Mouse (Mus musculus) adrenal gland, adult (tissue): ENCODE results near the gene Slc7a11.

ENCODE experiments used
- DNase-seq, 2 experiments: peaks; one replicate each; pipeline ENCODE4 v3.0.0; 2022 to 2023; ENCODE audit warnings: low spot score in 1 of 2; ENCODE audit not compliant: inconsistent age in 2 of 2

The Slc7a11 gene

DNA sequence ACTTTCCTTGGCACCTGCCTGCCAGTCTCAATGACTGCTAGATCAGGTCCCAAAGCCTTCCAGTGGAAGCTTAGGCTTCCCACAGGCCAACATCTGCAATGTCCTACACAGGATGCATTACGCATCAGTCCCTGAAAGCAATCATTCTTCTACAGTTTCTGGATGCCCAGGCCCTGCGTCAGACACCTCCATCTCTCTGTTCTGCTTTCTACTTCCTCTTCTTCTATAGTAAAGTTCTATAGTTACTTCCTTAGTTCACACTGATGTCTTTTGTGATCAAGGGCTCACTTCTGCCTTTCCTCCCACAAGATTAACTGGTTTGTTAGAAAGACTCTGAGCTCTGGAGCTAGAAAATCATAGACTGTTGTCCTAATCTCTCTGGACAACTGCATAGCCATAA is 36.6 kb downstream of the Slc7a11 start:
- DNase-seq, result no peak

DNA sequence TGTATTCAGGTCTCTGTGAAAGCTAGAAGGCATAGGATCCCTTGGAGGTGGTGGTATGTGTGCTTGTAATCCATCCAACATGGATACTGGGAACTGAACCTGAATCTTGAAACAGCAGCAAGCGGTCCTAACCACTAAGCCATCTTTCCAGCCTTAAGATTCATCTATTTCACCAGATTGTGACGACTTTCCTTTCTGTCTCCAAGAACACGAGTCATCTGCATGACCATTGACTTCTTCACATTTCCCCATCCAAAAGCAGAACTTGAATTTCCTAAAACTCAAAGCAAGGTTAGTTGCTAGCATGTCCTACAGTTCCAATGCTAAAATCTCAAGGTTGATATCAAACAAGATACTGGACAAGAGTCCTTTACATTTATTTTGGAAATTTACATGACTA is 37.5 kb downstream of the Slc7a11 start:
- DNase-seq, result no peak

DNA sequence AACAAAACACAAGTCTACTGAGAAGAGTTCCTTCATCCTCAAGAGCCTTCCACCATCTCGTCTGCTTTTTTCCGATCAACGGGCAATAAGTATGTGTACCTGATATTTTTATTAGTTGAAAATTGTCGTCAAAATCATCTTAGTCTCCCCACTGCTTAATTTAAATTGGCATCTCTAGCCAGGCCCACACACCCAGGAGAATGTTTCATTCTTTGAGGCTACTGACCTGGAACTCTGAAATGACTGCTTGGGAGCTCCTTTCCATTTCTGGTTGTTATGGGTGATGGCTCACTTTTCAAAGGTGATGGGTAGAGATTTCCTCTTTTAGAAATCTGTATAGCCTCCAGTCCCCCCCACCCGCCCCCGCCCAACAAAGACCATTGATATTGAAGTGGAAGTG is 54.6 kb downstream of the Slc7a11 start:
- DNase-seq, result no peak

DNA sequence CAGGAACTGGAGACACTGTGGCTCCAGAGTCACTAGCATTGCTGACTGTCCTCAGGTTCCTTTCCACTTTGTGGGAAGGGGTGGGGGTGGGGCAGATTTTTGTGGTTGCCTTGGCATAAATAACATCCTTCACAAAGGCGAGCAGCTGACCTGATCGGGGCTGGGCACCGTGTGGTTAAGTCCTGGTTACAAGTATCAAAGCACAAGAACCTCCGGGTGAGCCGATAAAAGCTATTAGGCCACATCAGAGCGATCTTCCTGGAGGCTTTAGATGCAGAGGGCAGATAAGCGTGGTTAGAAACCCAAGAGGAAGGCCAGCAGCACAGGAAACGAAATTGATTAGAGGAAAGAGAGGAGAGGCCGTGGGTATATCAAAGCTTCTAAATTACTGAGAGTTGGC is 55.1 kb downstream of the Slc7a11 start:
- DNase-seq, result no peak

DNA sequence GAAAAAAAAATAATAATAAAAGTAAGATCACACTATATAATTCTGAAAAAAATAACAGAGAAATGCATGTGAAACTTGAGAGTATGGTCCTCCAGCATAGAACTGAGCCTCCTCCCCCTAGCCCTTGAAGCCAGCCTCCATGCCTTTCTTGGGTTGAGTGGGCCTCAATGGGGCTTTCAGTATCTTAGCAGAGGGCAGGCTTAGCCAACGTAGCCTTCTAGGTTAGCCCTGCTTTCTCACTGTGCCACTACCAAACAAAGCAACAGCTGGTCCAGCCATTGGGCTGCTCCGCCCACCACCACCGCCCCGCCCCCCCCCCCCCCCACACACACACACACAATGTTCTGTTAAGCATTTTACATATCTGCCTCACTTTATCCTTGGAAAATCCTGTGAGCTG is 56.1 kb downstream of the Slc7a11 start:
- DNase-seq, result no peak

DNA sequence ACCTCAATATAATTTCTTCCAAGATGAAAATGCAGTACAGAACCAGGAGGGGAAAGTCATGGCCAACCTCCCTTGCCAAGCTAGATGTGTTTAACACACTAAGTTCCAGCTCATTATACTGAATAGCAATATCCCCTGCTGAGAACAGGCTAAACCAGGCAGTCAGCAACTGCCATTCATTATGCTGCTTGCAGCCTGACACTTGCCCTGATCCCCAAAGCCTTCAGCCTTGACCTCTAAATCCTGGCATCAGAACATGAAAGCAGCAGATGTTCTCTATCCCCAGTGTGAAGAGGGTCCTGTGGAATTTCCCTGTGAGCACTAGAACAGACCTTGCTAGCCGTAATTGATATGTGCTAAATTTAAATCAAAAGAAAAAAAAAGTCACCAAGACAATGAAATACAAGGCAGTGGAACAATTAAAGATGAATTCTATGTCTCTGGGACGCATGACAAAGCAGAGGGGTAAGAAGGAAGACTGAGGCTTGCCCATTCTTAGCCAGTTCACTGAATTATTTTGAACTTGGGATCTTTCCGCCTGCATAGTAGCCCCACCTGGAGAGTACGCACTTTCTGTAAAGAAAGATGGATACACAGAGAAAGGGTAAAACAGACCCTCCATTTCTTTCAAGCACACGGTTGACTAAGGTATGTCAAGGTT is 56.7 kb downstream of the Slc7a11 start:
- peak; percentile 55 to 66 for DNase-seq

DNA sequence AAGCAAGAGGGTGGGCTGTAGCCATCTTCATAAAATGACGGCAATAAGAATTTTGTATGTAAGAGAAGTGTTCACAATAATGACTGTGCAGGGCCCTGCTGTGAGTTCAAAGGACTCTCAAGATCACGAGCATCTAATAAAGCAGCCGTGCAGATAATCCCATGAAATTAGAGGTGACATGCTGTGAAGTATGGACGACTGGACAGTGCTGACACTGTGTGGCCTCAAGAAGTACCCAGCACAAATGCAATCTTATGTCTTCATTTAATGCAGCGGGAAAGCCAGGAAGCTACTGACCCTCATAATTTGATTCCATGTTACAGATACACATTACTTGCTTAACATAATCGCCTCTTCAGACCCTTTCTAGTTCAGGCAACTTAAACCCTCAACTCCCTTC is 57.3 kb downstream of the Slc7a11 start:
- DNase-seq, result no peak

DNA sequence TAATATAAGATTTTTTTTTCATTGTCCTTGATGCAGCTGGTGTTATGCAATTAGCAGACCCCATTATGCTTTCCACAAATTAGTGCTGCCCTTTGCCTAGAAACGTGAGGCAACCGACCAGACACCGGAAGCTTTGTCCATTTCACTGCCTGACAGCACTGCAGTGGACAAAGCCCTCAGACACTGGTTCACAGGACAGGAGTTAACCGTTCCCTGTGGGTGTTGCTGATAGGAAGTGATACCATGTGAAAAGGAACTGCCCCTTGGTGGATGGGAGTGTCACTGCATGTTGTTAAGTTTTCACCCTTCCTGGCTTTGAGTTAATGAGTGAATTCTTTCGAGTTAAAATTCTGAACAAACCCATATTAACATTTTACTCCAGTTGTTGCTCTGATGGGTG is 60.7 kb downstream of the Slc7a11 start:
- DNase-seq, result no peak

DNA sequence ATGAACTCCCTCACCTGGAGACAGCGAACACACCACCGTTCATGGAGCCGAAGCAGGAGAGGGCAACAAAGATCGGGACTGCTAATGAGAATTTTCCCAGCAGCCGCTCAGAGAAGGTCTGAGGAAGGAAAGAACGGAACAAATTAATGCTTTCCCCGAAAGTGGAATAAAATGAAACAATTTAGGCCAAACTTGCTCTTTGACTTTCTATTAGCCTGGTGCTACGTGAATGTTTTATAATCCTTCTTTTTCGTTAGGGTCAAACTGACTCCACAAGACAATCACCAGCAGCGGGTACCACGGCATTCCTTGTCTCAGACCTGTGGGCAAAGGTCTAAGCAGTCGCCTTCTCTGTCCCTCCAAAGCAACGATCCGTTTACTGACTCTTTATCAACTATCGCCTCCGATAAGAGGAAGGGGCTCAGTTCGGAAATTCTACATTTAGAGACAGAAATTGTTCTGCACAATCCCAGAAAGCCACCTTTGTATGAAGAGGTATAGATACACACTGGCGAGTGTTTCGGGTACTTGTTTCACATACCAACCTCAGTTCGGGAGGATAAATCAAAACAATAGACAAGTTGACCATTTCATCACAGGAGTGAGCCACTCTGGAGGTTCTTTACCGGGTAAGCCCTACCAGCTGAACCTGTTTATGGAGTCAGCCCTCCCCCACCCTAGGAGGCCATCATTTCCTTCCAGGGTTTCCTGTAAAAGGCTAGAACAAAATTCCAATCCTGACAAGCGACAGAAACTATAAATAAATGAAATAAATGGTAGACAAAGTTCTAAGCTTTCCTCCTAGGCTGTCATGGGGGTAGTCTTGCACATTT is 61.3 kb downstream of the Slc7a11 start:
- no peak for DNase-seq

DNA sequence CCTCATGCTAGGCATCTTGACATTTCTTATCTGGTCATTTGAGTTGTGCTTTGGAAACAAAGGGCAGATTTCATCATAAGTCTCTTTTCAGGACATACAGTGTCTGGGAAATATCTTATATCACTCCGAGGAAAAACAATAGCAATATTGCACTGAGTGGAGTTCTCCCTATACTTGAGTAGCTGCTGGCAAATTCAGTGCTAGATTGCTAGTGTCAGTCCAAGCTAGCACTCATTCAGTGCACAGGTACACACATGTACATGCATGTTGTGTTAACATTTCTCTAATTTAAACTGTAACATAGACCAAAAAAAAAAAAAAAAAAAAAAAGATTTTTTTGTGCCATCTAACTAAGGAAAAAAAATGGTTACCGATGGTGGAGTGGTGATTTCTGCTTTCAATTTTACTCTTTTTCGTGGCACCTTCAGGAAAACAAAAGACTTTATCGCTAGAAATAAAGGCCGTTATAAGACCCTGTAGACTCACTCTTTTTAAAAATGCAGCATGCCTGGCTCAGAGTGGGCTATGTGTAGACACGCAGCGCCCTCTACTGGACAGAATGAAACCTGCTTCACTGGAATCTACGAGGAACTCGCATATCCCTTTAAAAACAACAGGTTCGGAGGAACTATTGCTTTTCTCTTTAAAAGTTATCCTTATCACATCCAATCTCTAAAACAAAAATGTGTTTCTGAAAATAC is 62.1 kb downstream of the Slc7a11 start:
- DNase-seq, result peak; percentile 83 to 94

DNA sequence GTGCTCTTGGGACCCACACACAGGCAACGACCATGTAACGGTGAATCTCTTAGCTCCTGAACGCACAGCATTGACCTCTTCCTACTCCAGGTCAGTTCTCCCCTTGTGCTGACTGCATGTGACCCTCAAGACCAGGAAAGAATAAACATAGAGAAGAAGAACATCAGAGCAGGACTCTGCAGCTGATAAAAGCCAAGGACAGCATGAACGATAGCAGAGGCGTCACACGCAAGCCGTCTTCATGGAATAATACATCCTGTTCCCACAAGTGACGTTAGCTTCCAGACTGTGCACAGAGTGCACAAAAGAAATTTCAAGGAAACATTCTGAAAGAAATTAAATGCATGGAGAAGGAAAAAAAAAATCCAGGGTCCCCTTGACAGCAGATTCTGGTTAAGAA is 63.5 kb downstream of the Slc7a11 start:
- DNase-seq, result peak; percentile 60 to 68

DNA sequence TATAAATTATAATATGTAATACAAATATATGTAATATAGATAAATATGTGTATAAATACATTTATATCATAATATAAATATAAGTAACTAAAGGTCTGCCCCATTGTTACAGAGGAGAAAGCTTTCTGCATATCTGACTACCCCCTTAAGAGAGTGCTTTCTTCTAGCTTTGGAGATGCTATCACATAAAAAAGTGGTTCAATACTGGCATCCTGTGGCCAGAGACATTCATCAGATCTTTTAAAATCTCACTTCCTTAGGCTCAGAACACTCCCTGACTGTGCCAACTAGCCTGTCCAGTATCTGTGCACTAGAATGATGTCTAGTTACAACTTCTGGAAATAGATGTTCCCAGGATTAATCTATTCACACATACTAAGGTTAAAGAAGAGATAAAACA is 67.9 kb downstream of the Slc7a11 start:
- DNase-seq, result no peak

DNA sequence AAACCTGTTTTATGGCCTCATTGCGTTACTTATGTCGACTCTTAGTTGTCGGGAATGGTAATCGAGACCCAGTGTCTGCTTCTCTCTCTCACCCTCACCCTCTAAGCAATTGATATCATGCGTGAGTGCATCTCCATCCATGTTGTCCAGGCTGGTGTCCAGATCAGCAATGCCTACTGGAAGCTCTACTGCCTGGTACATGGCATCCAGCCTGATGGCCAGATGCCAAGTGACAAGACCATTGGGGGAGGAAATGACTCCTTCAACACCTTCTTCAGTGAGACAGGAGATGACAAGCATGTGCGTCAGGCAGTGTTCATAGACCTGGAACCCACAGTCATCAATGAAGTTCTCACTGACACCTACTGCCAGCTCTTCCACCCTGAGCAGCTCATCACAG is 73.6 kb downstream of the Slc7a11 start:
- DNase-seq, result no peak

DNA sequence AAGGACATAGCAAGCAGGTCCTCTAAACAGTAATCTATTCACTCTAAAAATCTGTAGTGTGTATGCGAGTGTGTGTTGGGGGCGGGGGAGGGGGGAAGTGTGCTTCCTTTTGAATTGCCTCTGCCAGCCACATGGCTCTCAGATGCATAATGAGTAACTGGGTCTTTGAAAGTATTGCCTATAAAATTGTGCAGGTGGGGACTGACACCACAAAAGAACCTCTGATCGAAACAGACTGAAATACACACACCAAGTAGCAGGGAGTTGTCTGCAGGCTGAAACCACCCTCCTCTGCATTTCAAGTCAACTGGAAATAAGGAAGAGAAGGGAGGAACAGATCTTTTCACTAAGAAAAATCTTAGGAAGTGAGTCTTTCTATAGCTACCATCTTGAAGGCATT is 76.2 kb downstream of the Slc7a11 start:
- DNase-seq, result no peak

DNA sequence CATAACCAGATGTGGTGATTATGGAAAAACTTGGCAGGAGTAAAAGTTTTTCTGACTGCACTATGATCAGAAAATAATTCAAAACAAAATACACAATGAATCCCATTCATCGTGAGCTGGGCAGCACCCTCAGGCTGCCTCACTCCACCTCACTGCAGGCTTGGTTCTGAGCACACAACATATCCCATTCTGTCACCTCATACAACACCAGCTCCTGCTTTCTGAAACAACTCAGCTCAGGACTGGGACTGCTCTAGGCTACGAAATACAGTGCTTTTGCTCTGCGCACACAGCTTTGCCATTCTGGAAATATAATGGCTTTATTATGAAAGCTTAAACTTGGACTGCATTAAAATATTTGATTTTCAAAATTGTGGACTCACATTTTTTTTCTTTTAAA is 79.8 kb downstream of the Slc7a11 start:
- no peak for DNase-seq

DNA sequence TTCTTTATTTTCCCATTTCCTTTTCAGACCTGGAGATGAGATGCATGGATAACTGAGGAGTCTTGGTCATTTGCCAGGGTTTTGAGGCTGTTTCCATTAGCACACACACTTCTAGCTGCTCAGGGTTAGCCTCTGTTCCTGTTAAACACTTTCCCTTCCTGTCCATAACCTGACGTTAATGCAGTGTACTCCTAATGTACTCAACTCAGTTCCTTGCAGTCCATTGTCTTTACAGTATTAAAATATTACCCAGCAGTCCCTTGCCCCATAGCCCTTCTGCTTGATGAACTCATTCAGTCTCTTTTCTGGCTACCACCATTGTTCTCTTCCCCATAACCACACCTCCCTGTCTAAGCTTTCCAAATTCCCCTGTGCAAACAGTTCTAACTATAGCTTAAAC is 96.3 kb downstream of the Slc7a11 start:
- no peak for DNase-seq

DNA sequence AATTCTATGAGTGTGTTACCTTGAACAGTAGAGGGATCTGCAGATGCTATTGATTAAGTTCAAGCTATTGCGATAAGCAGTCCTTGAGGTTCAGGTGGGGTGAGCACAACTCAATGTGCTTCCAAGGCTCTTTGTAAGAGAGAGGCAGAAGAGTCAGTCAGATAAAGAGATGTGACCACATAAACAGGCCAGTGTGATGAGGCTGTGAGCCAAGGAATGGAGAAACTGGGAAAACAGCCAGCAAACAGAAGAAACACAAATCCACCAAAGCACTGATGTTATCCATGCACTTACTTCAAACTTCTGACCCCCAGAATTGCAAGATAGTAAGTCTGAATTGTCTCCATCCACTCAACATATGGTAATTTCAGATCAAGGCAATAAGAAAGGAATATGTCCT is 99.0 kb downstream of the Slc7a11 start:
- peak; percentile 7 to 50 for DNase-seq

DNA sequence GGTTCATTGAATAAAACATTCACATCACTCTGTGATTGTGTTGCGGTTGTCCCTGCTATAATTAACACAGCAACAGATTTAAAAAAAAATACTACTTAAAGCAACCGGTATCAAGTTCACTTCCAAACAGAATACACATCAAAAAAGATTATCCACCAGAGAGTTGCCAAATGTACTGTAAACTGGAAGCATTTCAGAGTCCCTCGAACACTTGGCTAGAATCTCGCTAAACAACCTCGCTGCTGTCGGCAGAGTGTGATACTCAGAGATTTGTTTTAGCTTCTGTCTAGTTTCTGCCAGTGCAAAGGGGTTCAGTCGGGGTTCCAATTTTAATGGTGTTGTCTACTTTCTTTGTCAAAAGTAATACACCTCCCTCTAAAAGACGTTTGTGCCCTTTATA is 118.9 kb downstream of the Slc7a11 start:
- DNase-seq, result no peak

DNA sequence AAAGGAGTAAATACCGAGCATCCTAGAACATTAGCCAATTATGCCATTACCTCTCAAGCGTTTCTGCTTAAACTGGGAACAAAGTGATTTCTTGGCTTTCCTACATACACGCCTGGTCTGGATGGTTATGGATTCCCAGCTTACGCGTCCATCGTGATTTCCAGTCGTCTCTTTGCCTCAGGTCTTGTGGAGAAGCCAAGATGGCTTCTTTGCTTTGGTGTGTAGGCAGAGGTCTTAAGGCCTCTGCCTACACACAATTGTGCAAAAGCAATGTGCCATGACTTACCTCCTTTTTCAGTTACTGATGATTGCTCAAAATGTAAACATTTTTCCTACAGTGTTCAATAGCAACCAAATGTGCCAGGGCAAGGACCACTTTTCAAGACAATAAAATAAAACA is 119.5 kb downstream of the Slc7a11 start:
- DNase-seq, result no peak

DNA sequence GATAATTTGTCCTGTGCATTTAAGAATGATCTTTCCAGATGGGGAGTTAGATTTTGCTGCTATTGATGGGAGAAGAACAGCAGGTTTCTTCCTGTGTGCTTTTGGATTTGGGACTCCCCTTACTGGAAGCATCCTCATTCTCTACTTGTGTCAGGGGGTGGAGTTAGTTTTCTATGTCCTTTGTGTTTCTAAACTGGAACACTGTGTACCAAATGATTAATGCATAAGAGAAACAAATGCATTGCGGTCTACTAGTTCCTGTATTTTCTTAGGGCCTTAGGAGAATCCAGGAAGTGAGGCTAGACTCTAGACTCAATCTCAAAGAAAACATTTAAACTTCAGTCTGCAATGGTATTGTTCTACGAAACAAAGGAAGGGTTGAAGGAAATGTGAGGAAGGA is 122.6 kb downstream of the Slc7a11 start:
- no peak for DNase-seq

DNA sequence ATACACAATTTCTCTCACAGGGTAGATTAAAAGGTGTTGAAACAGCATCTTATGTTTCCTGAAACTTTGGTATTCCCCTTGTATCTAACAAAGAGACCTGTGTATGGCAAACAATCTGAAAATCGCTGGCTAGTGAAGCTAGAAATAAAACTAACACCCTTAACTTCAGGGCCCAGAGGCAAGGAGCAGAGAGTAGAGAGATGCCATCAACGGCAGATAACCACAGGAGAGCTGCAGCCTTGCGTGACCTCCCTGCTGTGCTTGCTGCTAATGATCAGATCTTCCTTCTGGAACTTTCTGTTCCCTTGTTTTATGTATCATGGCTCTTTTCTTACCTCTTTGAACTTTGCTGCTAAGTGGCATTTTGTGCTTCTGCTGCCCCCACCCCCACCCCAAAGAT is 125.3 kb downstream of the Slc7a11 start:
- DNase-seq, result no peak

DNA sequence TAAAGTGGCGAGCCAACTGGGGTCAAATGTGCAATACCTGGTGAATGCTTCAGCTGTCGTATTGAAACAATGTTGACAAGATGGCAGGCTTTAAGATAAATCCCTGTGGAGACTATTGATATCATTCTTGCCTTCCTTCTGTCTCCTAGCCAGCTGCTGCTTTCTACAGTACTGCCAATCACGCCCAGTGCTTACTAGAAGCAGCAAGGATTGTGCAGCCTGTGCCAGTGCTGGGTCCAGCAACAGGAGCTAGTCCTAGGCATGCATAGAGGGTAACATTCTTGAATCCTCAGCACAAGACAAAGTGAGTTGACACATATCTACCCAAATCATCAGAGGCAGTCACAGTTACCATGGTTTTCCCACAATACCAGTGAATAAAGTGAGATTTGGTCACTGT is 129.6 kb downstream of the Slc7a11 start:
- DNase-seq, result no peak
